Mouse (Mus musculus) adrenal gland, postnatal 36 days (tissue): ENCODE measurements around the gene Kidins220. TPM values are rescaled to one million over a fixed set of nuclear protein-coding genes. Genes with fewer than 3 reads are reported as not detected.
A peak's percentile ranks its signal among the peaks of the same experiment; 100 is the strongest.

Experiments
- DNase-seq, 2 experiments: peaks; one replicate each; pipeline ENCODE4 v3.0.0; 2021; ENCODE audit warnings: mixed read lengths in 1 of 2
- total RNA-seq, 2 experiments: library from RNA; stranded (reverse); gene quantifications; 2 replicates each; pipeline ENCODE4 v1.2.3; 2021

Gene Kidins220
- total RNA-seq, 2 experiments from 2014 or later = 88.7 to 95.4 TPM

DNA sequence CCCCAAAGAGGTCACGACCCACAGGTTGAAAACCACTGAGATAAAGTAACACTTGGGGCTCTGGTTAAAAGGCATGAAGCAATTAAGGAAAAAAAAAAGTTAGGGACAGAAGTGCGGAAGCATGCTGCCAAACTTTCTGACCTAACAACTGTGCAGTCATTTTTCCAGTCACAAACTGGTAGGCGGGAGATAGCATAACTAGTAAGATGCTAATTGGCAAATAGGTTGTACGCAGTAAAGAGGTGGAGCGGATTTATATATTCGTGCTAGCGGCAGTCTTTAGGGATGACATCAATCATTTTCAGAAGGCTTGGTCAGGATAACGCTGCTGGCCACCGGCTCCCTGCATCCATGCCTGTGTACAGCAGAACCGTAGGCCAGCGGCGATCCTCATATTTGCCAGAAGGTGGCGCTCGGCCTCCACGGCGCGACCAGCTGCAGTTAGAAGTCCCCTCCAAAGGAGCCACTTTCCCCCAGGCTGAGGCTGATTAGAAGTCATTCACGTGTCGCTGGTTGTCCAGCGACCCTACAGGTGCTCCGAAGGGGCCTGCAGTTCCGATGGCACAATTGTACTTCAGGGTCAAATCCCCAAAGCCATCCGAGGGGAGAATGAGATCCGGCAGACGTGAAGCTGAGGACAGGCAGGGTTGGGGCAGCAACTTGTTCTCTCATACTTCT lies 117.4 kb downstream of the Kidins220 start:
- DNase-seq = peak; percentile 91 to 93

DNA sequence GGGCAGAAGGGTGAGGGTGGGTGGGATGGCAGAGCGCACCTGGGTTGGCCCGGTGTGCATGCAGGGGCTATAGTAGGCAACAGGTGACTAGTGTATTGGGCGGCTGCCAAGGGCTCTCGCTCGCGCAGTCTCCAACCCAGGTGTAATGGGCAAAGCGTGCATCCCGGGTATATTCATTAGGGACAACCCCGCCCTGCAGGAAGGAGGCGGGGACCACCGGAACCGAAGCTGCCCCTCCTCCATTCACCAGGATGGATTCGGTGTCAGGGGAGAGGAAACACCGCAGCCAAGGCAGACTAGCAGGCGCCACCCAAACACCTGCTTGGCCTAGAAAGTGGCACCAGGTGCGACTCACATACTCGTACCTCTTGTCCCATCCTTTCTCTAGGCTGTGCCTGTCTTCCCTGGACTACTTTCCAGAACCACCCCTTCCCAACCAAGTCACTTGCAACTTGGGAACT lies 118.1 kb downstream of the Kidins220 start:
- peak; percentile 84 to 87 for DNase-seq

DNA sequence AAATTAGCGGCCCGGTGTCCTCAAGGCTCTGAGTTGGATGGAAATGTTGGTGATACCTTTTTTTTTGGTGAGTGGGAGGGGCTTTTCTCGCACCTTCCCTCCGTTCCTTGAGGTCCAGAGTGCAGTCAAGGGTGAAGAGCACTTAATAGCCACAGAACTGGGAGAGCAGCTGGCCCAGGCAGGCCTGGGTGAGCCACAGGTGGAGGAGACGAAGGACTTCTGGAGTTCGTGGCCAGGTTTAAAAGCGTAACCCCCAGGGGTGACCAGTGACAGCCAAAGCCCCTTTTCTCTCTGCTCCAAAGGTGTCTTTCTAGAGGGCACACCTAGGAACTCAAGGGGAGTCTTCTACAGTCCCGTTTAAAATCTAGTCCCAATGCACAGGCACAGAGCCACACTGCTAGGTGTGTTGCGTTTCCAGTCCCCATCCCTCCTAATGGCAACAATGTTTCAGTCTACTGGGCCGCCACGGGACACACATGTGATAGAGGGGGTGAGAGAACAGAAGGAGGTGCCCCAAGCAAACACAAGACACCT lies 118.6 kb downstream of the Kidins220 start:
- peak; percentile 28 to 40 for DNase-seq

DNA sequence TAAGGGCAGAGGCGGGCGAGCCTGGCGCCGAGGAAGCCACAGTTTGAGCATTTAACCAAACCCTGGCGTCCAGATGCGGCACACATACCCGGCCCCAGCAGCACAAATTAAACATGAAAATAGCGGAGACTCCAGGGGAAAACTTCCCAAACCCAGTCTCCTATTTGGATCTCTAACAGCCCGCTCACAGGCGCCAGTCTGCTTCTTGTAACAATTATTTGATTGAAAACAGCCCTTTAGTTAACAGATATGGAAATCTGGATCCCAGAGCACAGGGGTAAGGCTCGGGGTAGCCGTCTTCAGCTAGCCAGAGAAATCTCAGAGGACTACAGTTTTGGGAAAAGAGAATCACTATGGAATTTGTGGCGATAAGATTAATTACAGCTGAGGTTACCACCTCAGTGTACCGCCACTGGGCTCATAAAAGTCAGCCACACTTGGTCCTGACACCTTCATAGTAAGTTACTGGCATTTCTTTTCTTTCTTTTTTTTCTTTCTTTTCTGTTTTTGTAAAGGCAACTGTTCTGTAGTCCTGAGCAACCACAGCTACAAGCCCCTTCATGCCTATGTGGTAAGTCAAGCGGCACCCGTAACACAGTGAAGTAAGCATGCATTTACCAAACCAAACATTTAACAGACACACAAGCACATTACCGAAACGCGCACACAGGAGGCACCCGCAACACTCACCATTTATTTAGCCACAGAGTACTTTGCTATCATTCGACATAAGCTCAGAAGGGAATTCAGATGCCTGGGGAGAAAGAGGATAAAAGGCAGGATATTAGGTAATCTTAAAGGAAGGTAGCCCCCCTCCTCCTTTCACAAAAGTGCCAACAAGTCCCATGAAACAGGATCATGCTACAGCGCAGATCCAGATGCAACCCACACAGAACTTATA lies 120.1 kb downstream of the Kidins220 start:
- peak; percentile 29 to 46 for DNase-seq

DNA sequence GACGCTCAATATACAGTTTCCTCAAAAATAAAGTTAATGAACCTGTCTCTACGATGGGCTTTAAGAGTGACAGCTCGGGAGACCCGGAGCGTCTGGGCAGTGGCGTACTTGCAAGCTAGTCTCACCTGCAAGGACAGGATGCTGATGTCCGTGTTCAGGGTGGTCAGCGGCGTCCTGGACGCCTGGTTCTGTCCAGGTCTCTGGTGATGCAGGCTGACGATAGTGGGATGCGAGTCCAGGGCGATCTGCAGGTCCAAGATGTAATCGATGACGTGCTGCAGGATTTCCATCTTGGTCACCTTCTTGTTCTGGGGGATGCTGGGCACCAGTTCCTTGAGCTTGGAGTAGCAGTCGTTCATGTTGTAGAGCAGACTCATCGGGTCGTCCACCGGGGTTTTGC lies 120.8 kb downstream of the Kidins220 start:
- no peak for DNase-seq

DNA sequence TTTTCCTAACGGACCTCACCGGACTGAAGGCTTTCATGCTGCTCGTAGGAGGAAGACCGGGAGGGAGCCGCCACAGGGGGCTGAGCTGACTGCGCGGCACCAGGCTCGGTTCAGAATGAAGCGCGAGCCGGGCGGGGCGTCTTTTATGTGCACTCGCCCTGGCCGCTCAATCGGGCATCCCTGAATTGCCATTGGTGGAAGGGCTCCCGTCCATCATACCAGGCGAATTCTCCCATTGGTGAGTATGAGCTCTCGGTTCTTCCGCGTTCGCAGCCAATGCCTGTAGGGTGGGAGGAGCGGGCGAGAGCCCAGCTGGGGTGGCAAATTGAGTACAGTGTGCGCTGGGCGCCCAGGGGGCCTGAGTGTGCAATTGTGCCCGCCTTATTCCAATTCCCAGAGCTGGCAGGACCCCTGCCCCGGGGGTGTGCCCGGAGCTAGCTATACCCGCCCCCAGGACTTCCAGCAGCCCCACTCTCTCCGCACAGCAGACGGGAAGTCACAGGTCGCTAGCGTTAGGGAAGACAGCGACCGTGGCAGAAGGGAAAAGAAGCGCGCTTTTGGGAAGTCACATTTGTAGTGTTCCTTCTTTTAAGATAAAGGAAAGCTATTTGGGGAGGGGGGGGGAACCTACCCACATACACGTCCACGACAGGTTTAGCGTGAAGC lies 121.4 kb downstream of the Kidins220 start:
- peak; percentile 98 for DNase-seq

DNA sequence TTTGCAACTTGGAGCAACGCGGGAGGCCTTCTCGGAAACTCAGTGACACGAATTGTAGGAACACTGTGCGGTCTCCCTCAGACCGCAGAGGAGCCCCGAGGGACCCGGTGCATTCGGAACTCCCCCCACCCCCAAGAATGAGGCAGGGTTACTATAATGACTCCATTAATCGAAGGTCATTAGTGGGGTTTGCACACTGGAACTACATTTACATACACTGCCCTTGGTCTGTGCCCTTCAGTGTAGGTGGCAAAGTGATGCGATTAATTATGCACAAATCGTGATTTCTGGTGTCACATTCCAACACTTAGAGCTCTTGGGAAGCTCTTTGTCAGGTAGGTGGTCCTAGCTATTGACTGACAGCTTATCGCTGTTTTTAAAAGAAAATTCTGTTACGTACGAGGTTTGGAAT lies 121.9 kb downstream of the Kidins220 start:
- peak in 1 of 2 experiments; percentile 43 for DNase-seq

DNA sequence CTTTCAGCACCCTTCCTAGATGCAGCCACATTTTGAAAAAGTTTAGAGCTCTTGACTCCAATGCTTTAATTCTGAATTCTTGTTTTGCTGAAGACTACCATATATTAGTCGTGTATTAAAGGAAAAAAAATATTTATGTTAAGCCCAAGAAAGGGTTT lies 122.2 kb downstream of the Kidins220 start, which contains the start of gene Id2:
TSS of gene Id2 (minus strand) at position 89 of the 158 bp plus-strand sequence.
- DNase-seq = no peak

DNA sequence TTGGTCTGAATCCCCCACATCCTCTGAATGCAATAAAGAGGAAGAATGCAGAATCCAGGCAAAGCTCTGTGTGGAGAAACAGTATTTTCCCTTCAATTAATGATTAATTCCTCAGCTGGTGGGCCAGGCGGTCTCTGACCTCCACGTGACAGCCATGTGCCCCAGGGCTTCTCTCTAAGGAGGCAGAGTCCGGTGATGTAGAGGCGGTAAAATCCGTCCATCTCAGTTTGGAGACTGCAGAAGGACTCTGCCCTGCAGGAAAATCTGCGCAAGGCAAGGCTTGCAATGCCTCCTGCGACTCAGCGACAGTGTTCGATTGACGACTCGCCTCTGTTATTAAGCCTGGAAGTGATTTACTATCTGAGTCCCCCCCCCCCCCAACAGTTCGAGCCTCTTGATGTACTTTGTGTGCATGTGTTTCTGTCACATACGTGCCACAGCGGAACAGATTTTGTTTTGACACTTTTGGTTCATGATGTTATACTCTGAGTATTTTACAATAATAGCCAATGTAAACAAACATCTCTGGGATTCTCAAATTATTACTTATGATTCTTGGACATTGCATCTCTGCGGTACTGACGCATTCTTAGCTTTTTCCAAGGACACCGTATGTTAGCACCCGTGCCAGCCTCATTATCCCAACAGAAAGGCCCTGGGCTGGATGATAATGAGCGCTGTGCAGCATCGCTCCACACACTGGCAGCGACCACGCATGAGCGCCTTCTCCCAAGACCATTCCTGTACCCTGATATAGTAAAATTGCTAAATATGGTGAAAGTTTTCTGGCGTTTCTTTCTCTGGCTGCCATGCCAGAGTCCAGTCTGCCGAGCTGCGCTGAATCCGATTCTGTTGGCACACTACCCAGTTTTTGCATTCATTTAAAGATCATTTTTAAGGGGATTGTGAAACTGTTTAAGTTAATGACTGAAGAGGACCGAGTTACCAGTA lies 122.8 kb downstream of the Kidins220 start:
- DNase-seq = peak; percentile 59 to 66

DNA sequence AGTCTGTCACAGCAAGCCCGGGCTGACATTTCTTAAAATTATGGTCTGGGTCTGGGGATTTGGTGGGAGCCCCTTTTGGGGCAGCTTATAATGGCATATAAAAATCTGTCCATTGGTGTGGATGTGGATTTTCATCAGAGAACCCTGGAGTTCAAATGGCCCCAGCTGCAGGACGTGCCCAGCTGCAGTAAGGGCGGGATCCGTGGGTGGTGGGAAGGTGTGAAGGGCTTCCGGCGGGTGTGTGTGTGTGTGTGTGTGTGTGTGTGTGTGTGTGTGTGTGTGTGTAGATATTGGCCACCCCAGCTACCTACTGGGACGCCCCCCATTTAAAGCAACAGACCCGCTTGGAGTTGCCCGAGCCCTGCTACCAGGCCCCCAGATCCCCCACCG lies 123.4 kb downstream of the Kidins220 start:
- DNase-seq = no peak

DNA sequence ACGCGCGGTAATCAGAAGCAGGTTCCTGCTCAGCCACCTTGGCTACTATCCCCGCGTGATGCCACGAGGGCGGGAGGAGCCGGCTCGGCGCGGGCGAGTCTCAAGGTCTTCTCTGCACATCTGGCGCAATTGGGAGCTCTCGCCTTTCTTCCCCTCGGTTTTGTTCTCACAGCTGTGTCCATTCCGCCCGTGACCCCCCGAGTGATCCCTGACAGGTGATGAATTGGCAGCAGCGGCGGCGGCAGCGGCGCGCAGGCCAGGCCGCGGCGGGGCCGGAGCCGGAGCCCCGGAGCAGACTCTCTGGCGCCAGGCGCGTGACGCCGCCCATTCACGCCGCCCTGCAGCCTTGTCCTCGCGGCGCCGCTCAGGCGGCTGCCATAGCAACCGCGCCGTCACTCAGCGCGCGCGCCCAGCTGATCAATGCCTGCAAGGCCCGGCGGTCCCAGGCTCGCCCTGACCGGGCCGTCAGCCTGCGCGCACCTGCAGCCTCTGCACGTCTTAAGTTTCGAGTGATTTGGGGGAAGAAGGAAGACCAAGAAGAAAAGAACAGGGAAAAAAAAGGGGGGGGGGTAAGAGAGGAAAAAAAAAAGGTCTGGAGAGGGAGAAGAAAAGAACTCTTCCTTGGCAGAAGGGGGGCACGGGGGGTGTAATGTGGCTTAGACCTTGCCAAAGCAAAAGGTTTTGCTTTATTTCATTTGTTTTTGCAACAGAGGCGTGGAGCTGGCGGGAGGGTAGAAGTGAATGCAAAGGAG lies 124.0 kb downstream of the Kidins220 start:
- peak; percentile 98 for DNase-seq

DNA sequence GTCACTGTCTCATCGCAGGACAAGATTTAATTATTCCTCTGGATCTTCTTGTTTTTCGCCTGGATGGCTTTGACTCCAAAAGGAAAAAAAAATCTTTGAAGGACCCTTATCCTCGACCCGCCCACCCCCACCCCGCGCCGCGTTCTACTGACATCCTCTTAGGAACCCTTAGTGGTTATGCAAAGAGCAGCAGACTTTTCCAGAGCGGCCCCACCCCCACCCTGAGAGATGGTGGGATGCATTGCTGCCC lies 124.5 kb downstream of the Kidins220 start:
- DNase-seq = peak; percentile 64 to 77

DNA sequence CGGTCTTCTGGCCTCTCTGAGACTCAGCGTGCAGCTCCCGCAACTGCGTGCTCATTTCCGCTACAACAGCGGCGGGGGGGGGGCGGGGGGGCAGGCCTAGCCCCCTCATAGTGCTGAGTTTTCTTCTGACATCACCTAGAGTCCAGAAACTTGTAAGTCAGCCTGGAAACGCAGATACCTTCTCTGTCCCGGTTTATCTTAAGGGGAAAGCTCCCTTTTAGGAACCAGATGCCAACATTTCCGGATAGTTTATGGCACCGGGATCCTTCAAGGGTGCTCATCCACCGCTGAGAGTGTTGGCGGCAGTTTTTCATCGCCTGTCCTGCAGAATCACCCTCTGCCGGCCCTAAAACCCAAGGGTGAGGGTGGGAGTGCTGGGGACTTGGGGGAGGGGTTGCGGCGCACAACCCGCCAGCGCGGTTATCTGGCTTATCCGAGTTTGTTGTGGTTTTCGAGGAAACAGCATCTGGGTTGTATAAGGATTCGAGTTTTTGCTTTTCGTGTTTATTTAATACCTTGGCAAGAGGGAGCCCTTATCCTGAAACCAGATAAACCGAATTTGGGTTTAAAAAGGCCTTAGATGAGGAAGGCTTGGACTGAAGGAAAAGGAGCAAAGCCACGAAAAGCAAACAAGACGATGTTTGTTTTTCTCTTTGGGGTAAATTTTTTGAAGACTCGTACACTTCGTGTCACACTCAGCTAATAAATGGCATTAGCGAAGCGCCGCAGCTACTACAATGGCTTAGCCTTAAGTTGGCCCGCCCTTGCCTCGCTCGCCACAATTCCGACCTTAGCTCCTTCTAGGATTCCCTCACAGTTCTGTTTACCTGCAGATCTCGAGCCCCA lies 125.1 kb downstream of the Kidins220 start:
- peak; percentile 57 to 73 for DNase-seq

DNA sequence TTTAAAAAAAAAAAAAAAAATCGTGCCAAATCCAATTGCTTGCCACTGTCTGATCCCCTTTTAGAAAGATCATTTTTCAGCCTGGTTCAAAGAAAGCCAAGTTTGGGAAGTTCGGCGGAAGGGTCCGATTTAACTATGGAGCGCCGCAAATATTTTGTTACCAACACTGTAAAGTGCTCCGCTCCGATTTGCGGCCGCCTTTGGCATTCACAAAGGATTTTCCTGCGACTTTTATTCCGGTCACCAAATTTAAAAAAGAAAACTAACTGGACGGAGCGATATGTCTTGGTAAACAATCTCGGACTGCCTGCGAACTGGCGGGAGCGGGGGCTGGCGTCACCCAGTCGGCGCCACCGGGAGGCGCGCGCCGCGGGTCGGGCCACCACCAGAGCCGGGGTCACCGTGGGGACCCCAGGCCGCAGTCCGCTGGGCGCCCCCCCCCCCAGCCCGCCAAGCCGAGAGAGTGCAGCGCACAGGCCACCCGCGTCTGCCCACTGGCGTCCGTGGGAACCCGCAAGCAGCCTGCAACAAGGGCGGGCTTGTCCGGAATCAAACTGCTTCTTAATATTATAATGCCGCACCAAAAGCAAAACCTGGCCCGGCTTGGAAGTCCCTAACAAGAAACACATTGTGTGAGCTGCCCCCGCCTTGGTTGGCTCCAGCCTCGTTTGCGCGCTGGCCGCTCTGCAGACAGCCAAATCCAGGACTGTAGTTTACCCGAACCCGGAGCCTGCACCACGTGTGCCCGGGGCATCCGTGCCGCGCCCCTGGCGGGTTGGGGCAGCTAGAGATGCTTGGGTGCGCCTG lies 125.9 kb downstream of the Kidins220 start:
- peak; percentile 66 to 80 for DNase-seq

DNA sequence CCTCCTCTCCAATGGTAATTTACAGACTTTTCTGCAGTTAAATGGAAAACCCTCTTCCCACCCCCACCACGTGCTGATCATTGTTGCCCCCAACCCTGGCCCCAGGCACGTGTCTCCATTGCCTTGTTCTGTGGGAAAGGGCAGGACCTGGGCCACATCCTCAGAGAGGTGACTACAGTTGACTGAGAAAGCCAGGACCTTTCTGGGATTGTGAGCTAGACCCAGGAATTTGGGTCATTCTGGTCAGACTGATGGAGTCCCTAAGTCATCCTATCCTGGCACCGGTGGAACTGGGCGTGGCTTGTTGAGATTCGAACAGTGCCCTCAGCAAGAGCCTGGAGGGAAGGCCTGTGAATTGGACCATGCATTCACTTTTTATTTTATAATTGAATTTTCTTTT lies 126.7 kb downstream of the Kidins220 start:
- peak; percentile 64 to 69 for DNase-seq

DNA sequence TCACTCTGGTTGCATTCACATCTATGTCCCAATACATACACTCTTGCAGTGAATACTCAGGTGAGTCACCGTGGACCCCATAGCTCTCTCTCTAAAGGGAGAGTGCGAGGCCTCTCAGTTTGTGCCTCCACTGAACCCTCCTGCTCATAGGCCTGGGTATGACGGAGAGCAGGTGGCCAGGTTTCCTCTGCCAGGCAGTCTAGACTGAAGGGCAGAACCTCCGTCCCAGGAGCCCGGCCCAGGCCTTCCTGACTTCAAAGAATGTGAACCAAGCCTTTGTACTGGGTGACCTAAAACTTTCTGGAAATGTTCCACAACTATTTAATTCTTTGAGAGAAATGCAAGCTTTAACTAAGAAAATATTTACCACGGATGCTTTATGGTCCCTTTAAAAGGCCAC lies 129.2 kb downstream of the Kidins220 start:
- peak in 1 of 2 experiments; percentile 39 for DNase-seq

DNA sequence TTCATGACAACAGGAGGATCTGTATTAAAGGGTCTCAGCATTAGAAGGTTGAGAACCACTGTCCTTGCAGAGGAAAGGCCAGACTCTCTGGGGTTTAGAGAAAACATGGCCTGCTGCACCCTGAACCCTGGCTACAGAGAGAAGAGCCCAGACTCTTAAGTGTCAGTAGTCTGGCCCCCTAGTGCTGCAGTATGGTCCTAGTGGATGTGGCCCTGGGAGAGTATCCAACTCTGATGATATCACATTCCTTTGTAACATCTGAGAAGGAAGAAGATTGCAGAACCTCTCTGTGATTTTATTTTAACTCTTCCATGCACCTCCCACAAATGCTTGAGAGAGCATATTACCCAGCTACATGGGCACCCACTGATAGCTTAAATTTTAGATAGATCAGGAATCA lies 129.8 kb downstream of the Kidins220 start:
- peak; percentile 26 to 51 for DNase-seq

DNA sequence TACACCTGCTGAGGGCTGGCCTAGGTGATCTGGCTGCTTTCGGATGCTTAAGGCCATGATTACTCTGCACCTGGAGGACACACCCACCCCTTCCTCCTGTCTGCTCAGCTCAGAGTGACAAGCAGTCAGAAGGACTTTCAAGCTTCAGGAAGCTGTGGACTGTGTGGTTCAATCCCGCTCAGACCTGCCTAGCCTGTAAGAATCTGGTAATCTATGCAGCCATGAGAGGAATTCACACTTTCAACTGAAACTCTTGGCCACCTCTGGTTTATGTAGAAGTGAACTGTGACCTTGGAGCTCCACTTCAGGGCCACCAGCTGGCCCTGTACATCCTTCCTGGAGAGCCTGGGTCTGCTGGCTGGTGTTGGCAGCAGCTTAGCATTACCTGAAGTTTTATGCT lies 134.1 kb downstream of the Kidins220 start:
- DNase-seq = no peak

DNA sequence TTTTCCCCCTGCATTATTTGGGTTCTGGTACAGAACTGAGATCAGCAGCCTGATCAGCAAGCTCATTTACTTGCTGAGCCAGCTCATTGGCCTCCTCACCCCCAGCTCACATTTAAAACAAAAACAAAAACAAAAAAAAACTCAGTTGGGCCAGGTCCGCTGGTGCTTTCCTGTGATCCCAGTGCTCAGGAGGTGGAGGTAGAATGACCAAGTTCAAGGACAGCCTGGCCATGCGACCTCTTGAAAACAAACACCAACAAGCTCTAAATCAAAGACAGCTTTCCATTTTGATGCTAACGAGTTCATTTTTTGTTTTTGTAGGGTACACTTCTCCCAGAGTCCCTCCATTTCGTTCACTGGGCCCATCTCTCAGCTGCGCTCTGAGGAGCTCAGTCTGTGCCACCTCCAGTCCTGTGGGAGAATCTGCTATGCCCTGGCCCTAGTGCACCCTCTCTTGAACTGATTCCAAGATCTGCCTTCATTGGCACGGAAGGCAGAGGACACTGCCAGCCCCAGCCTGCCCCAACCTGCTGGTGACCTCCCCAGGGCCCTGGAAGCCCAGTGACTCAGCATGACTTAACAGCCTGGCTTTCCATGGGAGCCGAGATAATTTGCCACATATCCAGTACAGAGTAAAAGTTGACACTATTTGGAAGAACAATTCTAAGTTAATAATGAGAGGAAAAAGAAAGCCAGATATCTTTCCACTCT lies 135.4 kb downstream of the Kidins220 start:
- peak; percentile 86 to 90 for DNase-seq
